Mouse (Mus musculus) heart, adult 2 months (tissue): ENCODE measurements around the gene 5730522E02Rik.

Source experiments
- CTCF ChIP-seq: fragments of 200-600 bp; IDR thresholded peaks from 2 replicates; pipeline ENCODE4 v1.8.1; 2022; ENCODE audit warnings: antibody characterized with exemption, mild to moderate bottlenecking, moderate library complexity
- EP300 ChIP-seq: fragments of 200-500 bp; IDR thresholded peaks from 2 replicates; pipeline ENCODE4 v1.6.1; 2011; ENCODE audit warnings: low read depth, low read length, control low read depth; ENCODE audit not compliant: insufficient read depth
- POLR2A ChIP-seq: fragments of 200-500 bp; IDR thresholded peaks from 2 replicates; pipeline ENCODE4 v1.6.1; 2011; ENCODE audit warnings: mild to moderate bottlenecking, low read depth, low read length, control low read depth; ENCODE audit not compliant: insufficient read depth

GRCm38 (mm10) chr11:25787691-25788090 lies 422.9 kb downstream of the 5730522E02Rik start:
- TF ChIP-seq CTCF (no peak), POLR2A (no peak), EP300 (no peak)
